Comparison of ENCODE assay signal across 1 mouse cellular context in the genomic region with DNA sequence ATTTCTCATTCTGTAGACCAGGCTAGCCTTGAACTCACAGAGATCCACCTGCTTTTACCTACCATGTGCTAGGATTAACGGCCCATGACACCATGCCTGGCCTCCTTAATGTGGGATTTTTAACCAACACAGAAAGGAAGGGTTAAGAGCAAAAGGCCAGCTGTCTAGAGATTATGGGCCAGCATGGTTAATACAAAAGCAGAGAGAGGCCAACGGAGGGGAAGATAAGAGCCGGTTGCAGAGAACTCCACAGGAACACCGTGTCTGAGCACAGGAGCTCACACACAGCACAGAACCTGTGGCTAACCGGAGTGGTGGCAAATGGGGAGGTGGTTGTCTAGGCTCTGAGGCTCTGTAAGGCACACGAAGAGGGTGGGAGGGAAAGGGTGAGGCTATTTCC.
A peak's percentile ranks its signal among the peaks of the same experiment; 100 is the strongest.
TF ChIP-seq lines count a peak whose summit lies in the region.

No protein-coding gene starts in this region.

TF ChIP-seq in MEL, 35 proteins besides CTCF, POLR2A, EP300 and RAD21 (continued from another document):
- TF ChIP-seq ETS1 (IDR thresholded peaks at IDR 0.05; ENCODE audit: low read depth, low read length) (peak; percentile 53; the same call in 1 of the 2 replicates), MXI1 (IDR thresholded peaks at IDR 0.05; ENCODE audit: low read depth, low read length) (peak; percentile 63), CHD2 (IDR thresholded peaks at IDR 0.05; ENCODE audit: low read length) (no peak), TCF12 (IDR thresholded peaks at IDR 0.05; ENCODE audit: low read depth, low read length) (0 out of 2 replicates have a peak, but pooled peaks have one; percentile 26), TAL1 (IDR thresholded peaks at IDR 0.05; ENCODE audit: low read length) (peak; percentile 60), MYC (IDR thresholded peaks at IDR 0.05; ENCODE audit: low read depth, low read length) (peak; percentile 70; the same call in 1 of the 2 replicates), RCOR1 (IDR thresholded peaks at IDR 0.05; ENCODE audit: low read depth, low read length) (no peak), SIN3A (IDR thresholded peaks at IDR 0.05; ENCODE audit: low read length) (peak; percentile 76), GATA1 (IDR thresholded peaks at IDR 0.05; ENCODE audit: low read depth, low read length) (peak; percentile 80)
TF ChIP-seq in MEL: peak in this region for 7.
